Mouse (Mus musculus): ENCODE data around the gene Ltbp4.
A peak's percentile ranks its signal among the peaks of the same experiment; 100 is the strongest.

The Ltbp4 gene

GRCm38 (mm10) chr7:27258205-27258899 lies 79.1 kb downstream of the Ltbp4 start, which contains the start of gene Numbl:
Numbl (plus strand) TSS chr7:27258433.
- DNase-seq (ENCODE audit: low spot score) = peak; percentile 89

- no peak for DNase-seq (ENCODE audit: low spot score)
These were observed 79.7 kb downstream of the Ltbp4 start for GRCm38 (mm10) chr7:27257852-27258204.

DNA sequence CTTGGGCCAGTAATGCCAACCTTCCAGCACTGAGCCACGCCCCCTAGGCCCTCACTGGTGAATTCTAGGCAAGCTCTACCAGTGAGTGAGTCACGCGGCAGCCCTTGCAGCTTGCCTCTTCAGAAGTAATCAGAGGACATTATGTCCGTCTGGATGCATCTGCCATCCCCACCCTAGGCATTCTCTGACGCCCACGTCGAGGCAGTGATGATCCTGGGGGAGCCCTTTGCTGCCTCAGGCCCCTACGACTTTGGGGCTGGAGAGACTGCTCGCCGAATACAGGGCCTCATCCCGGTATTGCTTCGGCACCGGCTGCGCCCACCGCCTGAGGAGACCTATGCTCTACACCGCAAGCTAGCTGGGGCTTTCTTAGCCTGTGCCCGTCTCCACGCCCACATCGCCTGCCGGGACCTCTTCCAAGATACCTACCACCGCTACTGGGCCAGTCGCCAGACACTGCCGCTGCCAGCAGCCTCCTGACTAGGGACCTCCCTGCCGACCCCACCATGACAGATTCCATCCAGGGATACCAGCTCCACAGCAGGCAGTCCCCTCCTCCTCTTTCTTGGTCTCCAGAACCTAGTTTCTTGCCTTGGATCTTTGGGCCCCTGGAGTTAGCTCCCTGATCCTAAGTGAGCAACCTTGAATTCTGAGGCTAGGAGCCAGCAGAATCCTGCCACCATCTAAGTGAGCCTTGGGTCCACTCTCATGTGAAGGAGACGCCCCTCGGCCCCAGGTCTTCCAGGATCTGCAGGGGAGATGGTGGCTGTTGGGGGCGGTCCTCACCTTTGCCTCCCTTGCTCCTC lies 80.2 kb downstream of the Ltbp4 start:
- DNase-seq (ENCODE audit: low spot score) = no peak

- no peak for DNase-seq (ENCODE audit: low spot score)
These were observed 81.8 kb downstream of the Ltbp4 start for GRCm38 (mm10) chr7:27255721-27256120.

Measured in left cerebral cortex, adult 11 months (tissue).